Mouse (Mus musculus): ENCODE measurements around the gene Mettl18. TPM values are rescaled to one million over a fixed set of nuclear protein-coding genes. Genes with fewer than 3 reads are reported as not detected.

Mettl18 gene
- total and polyA plus RNA-seq, 2 experiments: 0.42 to 3.9 TPM

- no peak overlapping the region for H3K27ac ChIP-seq (replicated peaks; ENCODE audit: insufficient read depth, low read depth, low read length)
- H3K36me3 ChIP-seq (ENCODE audit: control insufficient read depth, insufficient read depth, low read length): no peaks in the 10 kb centered on the region
- TF ChIP-seq CTCF (IDR thresholded peaks at IDR 0.05; ENCODE audit: low read depth, low read length): no peak
- TF ChIP-seq POLR2A (IDR thresholded peaks at IDR 0.05; ENCODE audit: extremely low read depth, insufficient read depth, low read length): no peak
- no peaks in the 10 kb centered on the region for H3K79me2 ChIP-seq (ENCODE audit: control insufficient read depth, insufficient read depth, low read length)
- 97% methylated on average over 2 of the region's 2 CpGs for WGBS
- no peak overlapping the region for H3K9ac ChIP-seq (ENCODE audit: low read depth, low read length)
- H3K4me3 ChIP-seq (ENCODE audit: insufficient read depth, low read depth, low read length): no peak overlapping the region
- no peak for DNase-seq (ENCODE audit: extremely low read depth, low read depth, low spot score)
- no peaks in the 10 kb centered on the region for H3K27me3 ChIP-seq (ENCODE audit: control insufficient read depth, insufficient read depth, low read length)
- H3K4me1 ChIP-seq (ENCODE audit: control insufficient read depth, insufficient read depth, low read length): no peaks in the 10 kb centered on the region
These were observed 19.6 kb upstream of the Mettl18 start for GRCm38 (mm10) chr1:163975088-163975487.

- Histone ChIP-seq H3K27me3 (ENCODE audit: control insufficient read depth, insufficient read depth, low read length) (no peaks in the 10 kb centered on the region), H3K4me1 (ENCODE audit: control insufficient read depth, insufficient read depth, low read length) (no peaks in the 10 kb centered on the region), H3K9ac (ENCODE audit: low read depth, low read length) (no peak overlapping the region), H3K36me3 (ENCODE audit: control insufficient read depth, insufficient read depth, low read length) (no peaks in the 10 kb centered on the region), H3K27ac (replicated peaks; ENCODE audit: insufficient read depth, low read depth, low read length) (no peak overlapping the region), H3K4me3 (ENCODE audit: insufficient read depth, low read depth, low read length) (no peak overlapping the region), H3K79me2 (ENCODE audit: control insufficient read depth, insufficient read depth, low read length) (no peaks in the 10 kb centered on the region)
- DNase-seq (ENCODE audit: extremely low read depth, low read depth, low spot score): no peak
- TF ChIP-seq CTCF (IDR thresholded peaks at IDR 0.05; ENCODE audit: low read depth, low read length): no peak
- no peak for TF ChIP-seq POLR2A (IDR thresholded peaks at IDR 0.05; ENCODE audit: extremely low read depth, insufficient read depth, low read length)
- 95% methylated on average over 1 of the region's 1 CpGs for WGBS
These were observed 18.2 kb upstream of the Mettl18 start for GRCm38 (mm10) chr1:163976515-163976914.

GRCm38 (mm10) chr1:163992371-163992770 is 2.3 kb upstream of the Mettl18 start:
- Histone ChIP-seq H3K79me2 (ENCODE audit: control insufficient read depth, insufficient read depth, low read length) (no peaks in the 10 kb centered on the region), H3K27me3 (ENCODE audit: control insufficient read depth, insufficient read depth, low read length) (no peaks in the 10 kb centered on the region), H3K36me3 (ENCODE audit: control insufficient read depth, insufficient read depth, low read length) (0 out of 2 replicates have a peak, but pooled peaks cover 2% of the 10 kb centered on the region), H3K27ac (replicated peaks; ENCODE audit: insufficient read depth, low read depth, low read length) (no peak overlapping the region), H3K4me3 (ENCODE audit: insufficient read depth, low read depth, low read length) (no peak overlapping the region), H3K4me1 (ENCODE audit: control insufficient read depth, insufficient read depth, low read length) (0 out of 2 replicates have a peak, but pooled peaks cover 3% of the 10 kb centered on the region), H3K9ac (ENCODE audit: low read depth, low read length) (no peak overlapping the region)
- TF ChIP-seq CTCF (IDR thresholded peaks at IDR 0.05; ENCODE audit: low read depth, low read length): no peak
- TF ChIP-seq POLR2A (IDR thresholded peaks at IDR 0.05; ENCODE audit: extremely low read depth, insufficient read depth, low read length): no peak
- DNase-seq (ENCODE audit: extremely low read depth, low read depth, low spot score): no peak
- 83% methylated on average over 4 of the region's 4 CpGs for WGBS

- H3K27ac ChIP-seq (replicated peaks; ENCODE audit: insufficient read depth, low read depth, low read length): no peak overlapping the region
- peak overlapping the region; percentile 67 for H3K9ac ChIP-seq (ENCODE audit: low read depth, low read length)
- WGBS: 2% methylated on average over 38 of the region's 38 CpGs
- H3K79me2 ChIP-seq (ENCODE audit: control insufficient read depth, insufficient read depth, low read length): no peaks in the 10 kb centered on the region
- DNase-seq (ENCODE audit: extremely low read depth, low read depth, low spot score): no peak
- 0 out of 2 replicates have a peak, but pooled peaks cover 3% of the 10 kb centered on the region for H3K4me1 ChIP-seq (ENCODE audit: control insufficient read depth, insufficient read depth, low read length)
- no peak for TF ChIP-seq POLR2A (IDR thresholded peaks at IDR 0.05; ENCODE audit: extremely low read depth, insufficient read depth, low read length)
- TF ChIP-seq CTCF (IDR thresholded peaks at IDR 0.05; ENCODE audit: low read depth, low read length): no peak
- 0 out of 2 replicates have a peak, but pooled peaks cover 2% of the 10 kb centered on the region for H3K36me3 ChIP-seq (ENCODE audit: control insufficient read depth, insufficient read depth, low read length)
- no peaks in the 10 kb centered on the region for H3K27me3 ChIP-seq (ENCODE audit: control insufficient read depth, insufficient read depth, low read length)
- H3K4me3 ChIP-seq (ENCODE audit: insufficient read depth, low read depth, low read length): peak overlapping the region; percentile 86
These were observed 442 bp upstream of the Mettl18 start for GRCm38 (mm10) chr1:163994173-163994720.

- Histone ChIP-seq H3K27me3 (ENCODE audit: control insufficient read depth, insufficient read depth, low read length) (no peaks in the 10 kb centered on the region), H3K27ac (replicated peaks; ENCODE audit: insufficient read depth, low read depth, low read length) (no peak overlapping the region), H3K4me3 (ENCODE audit: insufficient read depth, low read depth, low read length) (peak overlapping the region; percentile 86; the same call in 1 of the 2 replicates), H3K79me2 (ENCODE audit: control insufficient read depth, insufficient read depth, low read length) (no peaks in the 10 kb centered on the region), H3K4me1 (ENCODE audit: control insufficient read depth, insufficient read depth, low read length) (0 out of 2 replicates have a peak, but pooled peaks cover 3% of the 10 kb centered on the region), H3K36me3 (ENCODE audit: control insufficient read depth, insufficient read depth, low read length) (0 out of 2 replicates have a peak, but pooled peaks cover 2% of the 10 kb centered on the region), H3K9ac (ENCODE audit: low read depth, low read length) (peak overlapping the region; percentile 79; the same call in 1 of the 2 replicates)
- no peak for DNase-seq (ENCODE audit: extremely low read depth, low read depth, low spot score)
- no peak for TF ChIP-seq POLR2A (IDR thresholded peaks at IDR 0.05; ENCODE audit: extremely low read depth, insufficient read depth, low read length)
- no peak for TF ChIP-seq CTCF (IDR thresholded peaks at IDR 0.05; ENCODE audit: low read depth, low read length)
- 48% methylated on average over 2 of the region's 2 CpGs for WGBS
These were observed 872 bp downstream of the Mettl18 start for GRCm38 (mm10) chr1:163995609-163995913.

- Histone ChIP-seq H3K9ac (ENCODE audit: low read depth, low read length) (no peak overlapping the region), H3K27ac (replicated peaks; ENCODE audit: insufficient read depth, low read depth, low read length) (no peak overlapping the region), H3K4me3 (ENCODE audit: insufficient read depth, low read depth, low read length) (no peak overlapping the region), H3K27me3 (ENCODE audit: control insufficient read depth, insufficient read depth, low read length) (no peaks in the 10 kb centered on the region), H3K79me2 (ENCODE audit: control insufficient read depth, insufficient read depth, low read length) (no peaks in the 10 kb centered on the region), H3K4me1 (ENCODE audit: control insufficient read depth, insufficient read depth, low read length) (no peaks in the 10 kb centered on the region), H3K36me3 (ENCODE audit: control insufficient read depth, insufficient read depth, low read length) (no peaks in the 10 kb centered on the region)
- DNase-seq (ENCODE audit: extremely low read depth, low read depth, low spot score): no peak
- 72% methylated on average over 6 of the region's 6 CpGs for WGBS
- TF ChIP-seq CTCF (IDR thresholded peaks at IDR 0.05; ENCODE audit: low read depth, low read length) (no peak), POLR2A (IDR thresholded peaks at IDR 0.05; ENCODE audit: extremely low read depth, insufficient read depth, low read length) (no peak)
These were observed 7.3 kb downstream of the Mettl18 start for GRCm38 (mm10) chr1:164001831-164002452.

Measured in liver, adult 2 months (tissue).